Mouse (Mus musculus): Measurements from ENCODE around the gene Hist2h2be. TPM values are rescaled to one million over a fixed set of nuclear protein-coding genes. Genes with fewer than 3 reads are reported as not detected.

Gene Hist2h2be
- polyA plus RNA-seq, 1 experiment, result 8.0 TPM

DNA sequence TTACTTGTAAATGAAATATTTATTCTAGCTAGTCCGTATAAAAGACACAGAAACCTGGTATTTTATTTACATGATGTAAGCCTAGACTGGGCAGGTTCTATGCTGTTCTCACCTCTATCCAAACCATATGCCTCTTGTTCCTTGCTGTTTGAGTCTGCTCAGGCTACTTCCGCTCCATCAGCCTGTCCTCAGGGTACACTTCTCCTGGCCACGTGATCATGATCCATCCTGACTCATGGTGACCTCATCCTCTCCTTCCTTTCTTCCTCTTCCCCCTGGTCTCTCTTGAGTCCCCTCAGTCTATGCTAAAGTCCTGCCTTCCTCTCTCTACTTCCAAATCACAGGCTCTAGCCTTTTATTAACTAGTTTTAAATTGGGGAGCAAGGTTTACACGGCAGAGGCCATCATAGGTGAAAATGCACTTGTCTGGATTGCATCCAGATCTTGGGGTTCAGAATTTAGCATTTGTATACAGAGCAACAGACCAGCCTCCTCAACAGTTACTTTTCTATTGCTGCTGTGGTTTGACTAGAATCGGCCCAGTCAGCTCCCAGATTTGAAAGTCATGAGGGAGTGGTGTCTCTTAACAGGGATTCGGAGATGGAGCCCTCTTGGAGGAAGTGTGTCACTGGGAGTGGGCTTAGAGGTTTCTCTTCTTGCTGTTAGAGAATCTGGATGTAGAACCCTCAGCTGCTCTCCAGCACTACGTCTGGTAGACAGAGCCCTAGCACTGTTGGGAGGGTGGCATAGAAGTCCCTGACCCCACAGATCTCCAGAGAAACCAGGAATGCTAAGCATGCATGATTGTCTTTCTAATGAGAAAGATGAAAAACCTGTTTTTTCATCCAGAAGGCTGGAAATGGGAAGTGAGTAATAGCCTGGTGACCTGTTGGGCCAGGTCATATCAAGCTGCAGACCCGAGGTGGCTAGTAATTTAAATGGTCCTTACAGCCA lies 6.1 kb downstream of the Hist2h2be start:
- TF ChIP-seq POLR2A (IDR thresholded peaks at IDR 0.05; ENCODE audit: borderline replicate concordance, insufficient read depth, low read length) (no peak), CTCF (IDR thresholded peaks at IDR 0.05; ENCODE audit: borderline replicate concordance, insufficient read depth, low read depth, low read length) (no peak)
- Histone ChIP-seq H3K4me3 (replicated peaks; ENCODE audit: insufficient read depth, low read depth, low read length) (no peak overlapping the region), H3K27me3 (ENCODE audit: control insufficient read depth, insufficient read depth, low read length) (no peaks in the 10 kb centered on the region), H3K4me1 (ENCODE audit: control insufficient read depth, insufficient read depth, low read length) (peaks cover 12% of the 10 kb centered on the region; the same call in 1 of the 2 replicates), H3K27ac (ENCODE audit: insufficient read depth, low read length) (no peak overlapping the region)
- DNase-seq, result no peak
- 71% methylated on average over 8 of the region's 8 CpGs for WGBS

DNA sequence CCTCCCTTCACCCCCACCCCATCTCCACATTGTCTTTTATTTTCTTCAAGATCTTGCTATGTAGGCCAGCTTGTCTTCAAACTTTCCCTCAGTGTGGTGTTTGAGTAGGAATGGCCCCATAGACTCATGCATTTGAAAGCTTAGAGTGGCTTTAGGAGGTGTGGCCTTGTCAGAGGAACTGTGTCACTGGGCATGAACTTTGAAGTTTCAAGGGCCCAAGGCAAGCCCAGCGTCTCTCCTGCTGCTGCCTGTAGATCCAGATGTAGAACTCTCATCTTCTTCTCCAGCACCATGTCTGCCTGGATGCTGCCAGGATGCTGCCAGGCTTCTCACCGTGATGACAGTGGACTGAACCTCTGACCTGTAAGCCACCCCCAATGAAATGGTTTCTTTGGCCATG lies 7.9 kb downstream of the Hist2h2be start:
- no peaks in the 10 kb centered on the region for H3K27me3 ChIP-seq (ENCODE audit: control insufficient read depth, insufficient read depth, low read length)
- no peak for DNase-seq
- no peak overlapping the region for H3K4me3 ChIP-seq (replicated peaks; ENCODE audit: insufficient read depth, low read depth, low read length)
- TF ChIP-seq POLR2A (IDR thresholded peaks at IDR 0.05; ENCODE audit: borderline replicate concordance, insufficient read depth, low read length) (no peak), CTCF (IDR thresholded peaks at IDR 0.05; ENCODE audit: borderline replicate concordance, insufficient read depth, low read depth, low read length) (no peak)
- H3K4me1 ChIP-seq (ENCODE audit: control insufficient read depth, insufficient read depth, low read length), result peaks cover 8% of the 10 kb centered on the region; the same call in 1 of the 2 replicates
- no peak overlapping the region for H3K27ac ChIP-seq (ENCODE audit: insufficient read depth, low read length)
- WGBS, result 82% methylated on average over 2 of the region's 2 CpGs

DNA sequence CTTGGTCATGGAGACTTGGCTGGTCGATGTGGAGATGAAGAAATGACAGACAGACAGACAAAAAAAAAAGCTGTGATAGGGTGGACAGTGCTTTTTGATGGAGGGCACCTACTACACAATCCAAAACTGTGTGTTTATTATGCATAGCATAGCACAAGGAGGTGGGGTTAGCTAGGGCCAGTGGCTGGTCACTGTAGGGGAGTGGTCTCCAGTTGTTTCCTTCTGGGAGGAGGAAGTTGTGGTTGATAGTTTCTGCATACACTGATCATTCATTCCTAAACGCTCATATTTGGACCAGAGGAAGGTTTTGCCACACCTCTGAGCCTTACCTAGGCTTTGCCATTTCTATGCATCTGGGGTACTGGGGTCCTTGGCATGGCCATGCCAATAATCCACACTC lies 9.5 kb downstream of the Hist2h2be start:
- 83% methylated on average over 2 of the region's 2 CpGs for WGBS
- H3K4me1 ChIP-seq (ENCODE audit: control insufficient read depth, insufficient read depth, low read length), result peaks cover 3% of the 10 kb centered on the region; the same call in 1 of the 2 replicates

DNA sequence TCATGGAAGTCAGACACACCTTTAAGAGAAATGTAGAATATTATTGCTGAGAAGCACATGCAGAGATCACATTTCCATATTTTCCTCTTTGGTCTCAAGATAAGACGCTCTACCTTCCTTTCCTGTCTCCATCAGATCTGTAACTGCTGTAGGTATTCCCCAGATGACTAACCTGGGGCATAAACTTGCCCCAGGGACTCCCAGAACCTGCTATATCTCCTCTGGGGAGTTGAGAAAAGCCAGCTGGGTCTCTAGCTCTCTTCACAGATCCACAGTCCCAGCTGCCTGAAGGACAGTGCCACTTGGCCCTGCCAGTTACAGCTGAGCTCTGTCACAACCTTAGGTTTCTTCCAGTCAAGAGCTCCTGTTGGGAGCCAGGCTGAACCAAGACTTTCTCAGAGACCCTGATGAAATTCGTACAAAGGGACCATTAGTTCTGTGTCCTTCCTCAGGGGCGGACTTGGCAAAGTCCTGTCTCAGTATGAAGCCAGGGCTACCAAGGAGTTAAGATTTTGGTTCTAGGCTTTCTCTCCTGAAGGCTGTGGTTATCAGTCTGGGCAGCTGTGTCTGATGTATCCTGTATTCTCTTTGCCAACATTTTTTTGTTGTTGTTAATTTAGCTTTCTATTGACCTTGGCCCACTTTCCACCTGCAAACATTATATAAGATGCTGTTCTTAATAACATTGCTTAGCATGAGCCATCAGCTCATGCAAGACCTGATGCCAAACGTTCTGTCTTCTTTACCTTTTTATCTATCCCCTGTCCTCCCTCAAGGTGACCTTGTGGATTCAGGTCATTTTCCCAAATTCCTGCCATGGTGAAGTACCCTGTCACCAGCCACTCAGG lies 10.2 kb downstream of the Hist2h2be start:
- TF ChIP-seq POLR2A (IDR thresholded peaks at IDR 0.05; ENCODE audit: borderline replicate concordance, insufficient read depth, low read length), result no peak
- TF ChIP-seq CTCF (IDR thresholded peaks at IDR 0.05; ENCODE audit: borderline replicate concordance, insufficient read depth, low read depth, low read length), result no peak
- no peak for DNase-seq
- Histone ChIP-seq H3K4me1 (ENCODE audit: control insufficient read depth, insufficient read depth, low read length) (no peaks in the 10 kb centered on the region), H3K4me3 (replicated peaks; ENCODE audit: insufficient read depth, low read depth, low read length) (no peak overlapping the region), H3K27me3 (ENCODE audit: control insufficient read depth, insufficient read depth, low read length) (no peaks in the 10 kb centered on the region), H3K27ac (ENCODE audit: insufficient read depth, low read length) (0 out of 2 replicates have a peak overlapping the region, but pooled peaks have one; percentile 21)
- WGBS, result 67% methylated on average over 4 of the region's 4 CpGs

More for the DNA sequence above, 9.5 kb downstream of the Hist2h2be start:
- TF ChIP-seq CTCF (IDR thresholded peaks at IDR 0.05; ENCODE audit: borderline replicate concordance, insufficient read depth, low read depth, low read length) (no peak), POLR2A (IDR thresholded peaks at IDR 0.05; ENCODE audit: borderline replicate concordance, insufficient read depth, low read length) (no peak)
- Histone ChIP-seq H3K27me3 (ENCODE audit: control insufficient read depth, insufficient read depth, low read length) (no peaks in the 10 kb centered on the region), H3K27ac (ENCODE audit: insufficient read depth, low read length) (no peak overlapping the region), H3K4me3 (replicated peaks; ENCODE audit: insufficient read depth, low read depth, low read length) (no peak overlapping the region)
- DNase-seq, result no peak

DNA sequence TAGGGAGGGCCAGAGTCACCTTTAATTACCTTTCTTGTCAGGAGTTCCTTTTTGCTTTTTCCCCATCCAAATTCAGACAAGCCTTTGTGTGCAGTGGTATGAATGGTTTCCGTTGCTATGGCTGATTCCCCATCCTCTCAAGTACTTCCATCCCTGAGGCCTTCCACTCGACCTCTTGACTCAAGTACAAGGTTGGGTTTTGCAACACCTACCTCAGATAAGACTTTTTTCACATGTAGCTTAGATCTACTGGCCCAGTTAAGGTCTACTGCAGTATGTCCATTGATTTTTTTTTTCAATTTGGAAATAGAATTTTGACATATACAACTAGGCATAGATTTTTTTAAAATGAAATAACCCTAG lies 10.8 kb downstream of the Hist2h2be start:
- no peak overlapping the region for H3K4me3 ChIP-seq (replicated peaks; ENCODE audit: insufficient read depth, low read depth, low read length)
- no peaks in the 10 kb centered on the region for H3K4me1 ChIP-seq (ENCODE audit: control insufficient read depth, insufficient read depth, low read length)
- 0 out of 2 replicates have a peak overlapping the region, but pooled peaks have one; percentile 21 for H3K27ac ChIP-seq (ENCODE audit: insufficient read depth, low read length)
- WGBS, result 68% methylated on average over 2 of the region's 2 CpGs
- H3K27me3 ChIP-seq (ENCODE audit: control insufficient read depth, insufficient read depth, low read length), result no peaks in the 10 kb centered on the region
- TF ChIP-seq CTCF (IDR thresholded peaks at IDR 0.05; ENCODE audit: borderline replicate concordance, insufficient read depth, low read depth, low read length), result no peak
- TF ChIP-seq POLR2A (IDR thresholded peaks at IDR 0.05; ENCODE audit: borderline replicate concordance, insufficient read depth, low read length), result no peak
- no peak for DNase-seq

DNA sequence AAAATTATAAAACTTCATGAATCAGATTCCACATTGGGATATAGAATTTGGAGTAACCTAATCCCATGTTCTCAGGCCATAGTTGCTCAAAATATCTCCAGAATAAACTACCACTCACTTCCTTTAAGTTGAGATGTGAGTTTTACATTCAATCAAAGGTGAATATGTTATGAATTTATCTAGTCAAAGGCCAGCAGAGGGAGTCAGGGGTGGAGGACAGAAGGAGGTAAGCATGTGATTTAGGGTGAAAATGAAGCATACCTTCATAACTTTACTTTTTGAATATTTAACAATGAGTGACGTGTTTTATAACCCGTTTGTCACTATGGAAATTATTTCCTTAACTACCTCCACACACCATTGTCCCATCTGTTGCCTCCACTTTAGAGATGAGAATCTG lies 14.0 kb downstream of the Hist2h2be start:
- WGBS, result 67% methylated on average over 2 of the region's 2 CpGs

DNA sequence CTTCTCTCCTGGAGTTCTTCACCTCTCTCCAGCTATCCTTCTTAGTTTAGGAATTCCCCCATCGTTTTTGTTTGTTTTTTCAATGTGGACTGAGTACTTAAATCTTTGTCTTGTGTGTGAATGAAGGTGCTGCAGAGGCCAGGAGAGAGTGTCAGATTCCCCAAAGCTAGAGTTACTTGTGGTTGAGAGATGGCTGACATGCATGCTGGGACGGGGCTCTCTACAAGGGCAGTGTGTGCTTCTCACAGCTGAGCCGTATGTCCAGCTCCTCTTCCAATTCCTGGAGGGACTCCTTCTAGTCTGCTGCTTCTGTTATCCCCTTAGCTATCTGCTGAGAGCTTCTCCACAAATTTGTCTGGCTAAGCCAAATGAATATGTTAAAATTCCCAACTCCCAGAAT lies 14.9 kb downstream of the Hist2h2be start:
- H3K27ac ChIP-seq (ENCODE audit: insufficient read depth, low read length), result no peak overlapping the region
- TF ChIP-seq POLR2A (IDR thresholded peaks at IDR 0.05; ENCODE audit: borderline replicate concordance, insufficient read depth, low read length) (no peak), CTCF (IDR thresholded peaks at IDR 0.05; ENCODE audit: borderline replicate concordance, insufficient read depth, low read depth, low read length) (no peak)
- 64% methylated on average over 3 of the region's 3 CpGs for WGBS
- no peak for DNase-seq
- no peaks in the 10 kb centered on the region for H3K4me1 ChIP-seq (ENCODE audit: control insufficient read depth, insufficient read depth, low read length)
- H3K4me3 ChIP-seq (replicated peaks; ENCODE audit: insufficient read depth, low read depth, low read length), result no peak overlapping the region
- no peaks in the 10 kb centered on the region for H3K27me3 ChIP-seq (ENCODE audit: control insufficient read depth, insufficient read depth, low read length)

More for the DNA sequence above, 14.0 kb downstream of the Hist2h2be start:
- H3K4me3 ChIP-seq (replicated peaks; ENCODE audit: insufficient read depth, low read depth, low read length), result no peak overlapping the region
- TF ChIP-seq POLR2A (IDR thresholded peaks at IDR 0.05; ENCODE audit: borderline replicate concordance, insufficient read depth, low read length) (no peak), CTCF (IDR thresholded peaks at IDR 0.05; ENCODE audit: borderline replicate concordance, insufficient read depth, low read depth, low read length) (no peak)
- H3K4me1 ChIP-seq (ENCODE audit: control insufficient read depth, insufficient read depth, low read length), result no peaks in the 10 kb centered on the region
- H3K27ac ChIP-seq (ENCODE audit: insufficient read depth, low read length), result no peak overlapping the region
- H3K27me3 ChIP-seq (ENCODE audit: control insufficient read depth, insufficient read depth, low read length), result no peaks in the 10 kb centered on the region
- DNase-seq, result no peak
